Mouse (Mus musculus) thymus, adult 2 months (tissue): ENCODE measurements around the gene Ak7.

ENCODE experiments used
- CTCF ChIP-seq: fragments of 200-500 bp; IDR thresholded peaks from 2 replicates; pipeline ENCODE4 v1.5.1; 2012; ENCODE audit warnings: mild to moderate bottlenecking, control low read depth, low read length, moderate library complexity, borderline replicate concordance; ENCODE audit not compliant: control insufficient read depth, poor library complexity, insufficient read depth; ENCODE audit errors: extremely low read depth
- POLR2A ChIP-seq: fragments of 200-500 bp; IDR thresholded peaks from 2 replicates; pipeline ENCODE4 v1.6.1; 2012; ENCODE audit warnings: mild to moderate bottlenecking, low read length, control low read depth, moderate library complexity; ENCODE audit not compliant: control insufficient read depth, poor library complexity, insufficient read depth; ENCODE audit errors: extremely low read depth

DNA sequence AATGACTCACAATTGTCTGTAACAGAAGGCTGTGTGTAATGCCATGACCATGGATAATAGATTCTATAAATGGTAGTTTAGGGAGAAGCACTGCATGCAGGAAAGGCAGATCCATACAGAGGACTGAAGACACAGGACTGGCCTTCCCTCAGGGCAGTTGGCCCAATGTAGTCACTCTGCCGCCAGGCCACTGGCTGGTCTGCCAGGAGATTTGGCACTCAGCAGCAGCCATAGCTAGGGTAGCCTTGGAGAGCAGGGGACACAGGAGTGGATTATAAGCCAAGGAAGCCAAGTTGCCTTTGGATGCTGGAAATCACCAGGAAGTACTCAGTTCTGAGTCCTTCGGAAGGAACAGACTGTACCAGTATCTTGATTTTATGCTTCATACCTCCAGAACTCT is 11.8 kb upstream of the Ak7 start:
- TF ChIP-seq CTCF: no peak
- TF ChIP-seq POLR2A: no peak
